Mouse (Mus musculus) ES-Bruce4 (cell line): ENCODE data around the gene Gse1.

Experiments
- CTCF ChIP-seq: IDR thresholded peaks from one replicate; pipeline ENCODE4 v1.8.1; 2011; ENCODE audit warnings: low read depth, low read length
- EP300 ChIP-seq: IDR thresholded peaks from 2 replicates; pipeline ENCODE4 v1.6.1; 2011; ENCODE audit warnings: low read depth, low read length; ENCODE audit not compliant: insufficient read depth
- POLR2A ChIP-seq: IDR thresholded peaks from one replicate; pipeline ENCODE4 v1.8.1; 2011; ENCODE audit warnings: low read length; ENCODE audit not compliant: insufficient read depth

DNA sequence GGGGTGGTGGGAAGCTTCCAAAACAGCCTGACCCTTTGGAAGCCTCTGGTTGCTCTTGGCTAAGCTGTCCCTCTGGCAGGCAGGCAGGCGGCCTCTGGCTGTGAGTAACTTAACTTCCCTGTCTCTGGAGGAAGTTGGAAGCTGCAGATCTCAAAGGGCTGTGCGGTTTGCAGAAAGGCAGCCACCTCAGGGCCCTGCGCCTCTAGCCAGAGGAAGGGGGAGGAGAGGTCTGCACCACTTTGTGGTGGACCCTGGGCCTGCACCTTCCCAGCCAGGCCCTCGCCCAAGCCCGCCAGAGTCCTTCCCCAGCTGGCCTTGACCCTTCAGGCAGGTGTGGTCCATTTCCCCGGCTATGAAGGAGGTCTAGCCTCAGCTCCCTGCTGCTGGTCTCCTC is 311.1 kb downstream of the Gse1 start:
- TF ChIP-seq CTCF (no peak), POLR2A (no peak), EP300 (no peak)
